Mouse (Mus musculus): ENCODE data around the gene Gpr146. TPM values are rescaled to one million over a fixed set of nuclear protein-coding genes. Genes with fewer than 3 reads are reported as not detected.
A peak's percentile ranks its signal among the peaks of the same experiment; 100 is the strongest.
"Not testable (repeated sequence)": the region's sequence is repeated elsewhere in the genome, so short reads cannot be mapped to it uniquely, and the experiment has no call there.

The Gpr146 gene
- 14.0 and 14.7 TPM in 2 replicates for polyA plus RNA-seq (2015; fragmentation: Nextera tagmentation; extraction: Ambion mirVana)

DNA sequence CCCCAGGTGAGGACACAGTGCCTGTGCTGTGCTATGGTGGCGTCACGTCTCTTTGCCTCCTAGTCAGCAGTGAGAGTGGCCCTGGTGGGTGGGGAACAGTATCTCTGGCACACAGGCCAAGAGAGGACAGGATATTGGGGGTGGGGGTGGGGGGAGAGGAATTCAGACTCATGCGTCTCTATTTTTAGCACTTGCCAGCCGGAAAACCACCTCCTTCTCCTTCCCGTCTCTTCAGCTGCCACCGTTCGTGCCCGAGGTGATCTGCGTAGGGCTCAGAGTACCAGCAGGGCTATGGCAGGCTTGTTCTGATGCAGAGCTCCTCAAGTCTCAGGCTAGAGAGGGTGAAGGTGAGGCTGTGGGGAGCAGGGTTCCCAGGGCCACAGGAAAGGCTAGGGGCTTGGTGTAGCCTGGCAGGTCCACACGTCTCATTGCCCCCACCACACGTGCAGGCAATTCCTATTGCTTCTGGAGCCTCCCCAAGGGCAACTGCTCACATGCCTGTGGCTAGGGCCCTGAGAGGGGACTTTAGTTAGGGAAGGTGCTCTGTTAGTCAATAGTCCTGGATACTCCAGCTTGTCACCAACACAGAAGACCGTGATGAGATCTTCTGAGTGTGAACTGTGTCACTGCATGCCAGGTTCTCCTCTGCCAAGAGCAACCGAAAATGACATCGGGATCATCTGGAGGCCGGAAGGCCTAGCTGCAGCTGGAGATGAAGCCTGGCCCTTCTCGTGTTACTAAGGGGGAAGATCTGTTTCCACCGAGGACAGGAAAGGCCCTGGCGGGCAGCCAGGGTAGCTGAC is at the start of gene Gpr146:
Gene Gpr146, plus strand, starts transcription at position 230 of the 803 bp plus-strand sequence.
- peak; percentile 58 for ATAC-seq (replicated peaks; ENCODE audit: insufficient number of reproducible peaks, insufficient read depth, low FRiP score, low read depth)
- no peaks in the 10 kb centered on the region for H3K27me3 ChIP-seq
- peak within 1 kb of the TSS; percentile 81 for H3K4me2 ChIP-seq
- H3K36me3 ChIP-seq: no peaks in the 10 kb centered on the region
- H3K27ac ChIP-seq: peak within 1 kb of the TSS; percentile 98
- H3K4me1 ChIP-seq (replicated peaks): peaks cover 69% of the 10 kb centered on the region
- 10% methylated on average over 18 of the region's 18 CpGs for WGBS
- H3K9me3 ChIP-seq (replicated peaks): no peaks in the 10 kb centered on the region
- peak within 1 kb of the TSS; percentile 18; the same call in 1 of the 2 replicates for H3K4me3 ChIP-seq
- peak within 1 kb of the TSS; percentile 48 for H3K9ac ChIP-seq

DNA sequence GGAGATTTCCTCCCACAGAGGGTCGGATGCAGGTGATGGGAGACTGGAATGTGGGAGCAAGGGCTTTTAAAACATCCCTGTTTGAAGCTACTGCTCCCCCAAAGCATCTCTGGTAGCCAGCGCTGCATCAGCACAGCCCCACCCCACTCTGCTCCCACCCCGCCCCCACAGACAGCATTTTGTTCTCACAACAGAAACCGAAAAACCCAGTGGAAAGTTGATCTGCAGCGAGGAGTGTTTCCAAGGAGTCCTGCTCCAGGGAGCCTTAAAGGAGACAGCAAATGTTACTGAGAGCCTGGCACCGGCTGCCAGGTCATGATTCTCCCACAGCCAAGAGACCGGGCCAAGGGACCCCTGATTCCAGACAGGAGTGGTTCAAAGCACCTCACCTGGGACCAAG is 46.7 kb upstream of the Gpr146 start:
- peaks cover 10% of the 10 kb centered on the region for H3K4me1 ChIP-seq (replicated peaks)
- H3K4me3 ChIP-seq: no peak overlapping the region
- H3K36me3 ChIP-seq: no peaks in the 10 kb centered on the region; the same call in 1 of the 2 replicates
- no peak for ATAC-seq (replicated peaks; ENCODE audit: insufficient number of reproducible peaks, insufficient read depth, low FRiP score, low read depth)
- no peaks in the 10 kb centered on the region for H3K9me3 ChIP-seq (replicated peaks)
- no peak overlapping the region for H3K4me2 ChIP-seq
- 69% methylated on average over 7 of the region's 7 CpGs for WGBS
- H3K27ac ChIP-seq: no peak overlapping the region
- H3K9ac ChIP-seq: no peak overlapping the region
- peaks cover 17% of the 10 kb centered on the region for H3K27me3 ChIP-seq

DNA sequence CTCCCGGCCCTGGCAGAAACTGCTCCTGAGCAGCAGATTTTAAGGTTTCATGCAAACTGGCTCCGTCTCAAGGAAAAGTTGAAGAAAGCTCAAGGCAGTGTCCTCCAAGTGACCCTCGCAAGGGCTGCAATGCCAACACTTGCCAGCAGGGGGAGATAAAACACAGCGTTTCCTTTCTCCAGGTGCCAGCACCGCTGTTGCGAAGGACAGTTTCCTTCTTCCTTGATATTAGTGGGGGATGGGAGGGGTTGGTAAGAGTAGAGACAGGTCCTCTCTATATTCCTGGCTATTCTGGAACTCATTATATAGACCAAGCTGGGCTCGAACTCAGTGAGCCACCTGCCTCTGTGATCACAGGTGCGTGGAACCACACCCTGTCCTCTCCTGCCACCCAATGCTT is 45.8 kb upstream of the Gpr146 start:
- ATAC-seq (replicated peaks; ENCODE audit: insufficient number of reproducible peaks, insufficient read depth, low FRiP score, low read depth): no peak
- no peak overlapping the region for H3K4me2 ChIP-seq
- H3K9me3 ChIP-seq (replicated peaks): no peaks in the 10 kb centered on the region
- H3K36me3 ChIP-seq: peaks cover 7% of the 10 kb centered on the region; the same call in 1 of the 2 replicates
- H3K4me1 ChIP-seq (replicated peaks): peaks cover 10% of the 10 kb centered on the region
- no peak overlapping the region for H3K27ac ChIP-seq
- H3K9ac ChIP-seq: no peak overlapping the region
- 27% methylated on average over 8 of the region's 8 CpGs for WGBS
- no peak overlapping the region for H3K4me3 ChIP-seq
- peaks cover 8% of the 10 kb centered on the region; the same call in 1 of the 2 replicates for H3K27me3 ChIP-seq

- Histone ChIP-seq H3K36me3 (peaks cover 11% of the 10 kb centered on the region; the same call in 1 of the 2 replicates), H3K27ac (no peak overlapping the region), H3K27me3 (0 out of 2 replicates have a peak, but pooled peaks cover 3% of the 10 kb centered on the region), H3K4me3 (no peak overlapping the region), H3K4me2 (no peak overlapping the region), H3K9me3 (replicated peaks) (no peaks in the 10 kb centered on the region), H3K4me1 (replicated peaks) (peaks cover 17% of the 10 kb centered on the region), H3K9ac (no peak overlapping the region)
- 70% methylated on average over 8 of the region's 8 CpGs for WGBS
- no peak for ATAC-seq (replicated peaks; ENCODE audit: insufficient number of reproducible peaks, insufficient read depth, low FRiP score, low read depth)
Measured at GRCm38 (mm10) chr5:139332590-139333272, 44.8 kb upstream of the Gpr146 start.

GRCm38 (mm10) chr5:139333301-139334013 is 44.0 kb upstream of the Gpr146 start:
- H3K4me1 ChIP-seq (replicated peaks): peaks cover 24% of the 10 kb centered on the region
- no peak overlapping the region for H3K27ac ChIP-seq
- no peak for ATAC-seq (replicated peaks; ENCODE audit: insufficient number of reproducible peaks, insufficient read depth, low FRiP score, low read depth)
- H3K36me3 ChIP-seq: peaks cover 11% of the 10 kb centered on the region; the same call in 1 of the 2 replicates
- WGBS: 83% methylated on average over 16 of the region's 16 CpGs
- 0 out of 2 replicates have a peak, but pooled peaks cover 3% of the 10 kb centered on the region for H3K27me3 ChIP-seq
- no peak overlapping the region for H3K4me3 ChIP-seq
- no peaks in the 10 kb centered on the region for H3K9me3 ChIP-seq (replicated peaks)
- H3K9ac ChIP-seq: no peak overlapping the region
- no peak overlapping the region for H3K4me2 ChIP-seq

DNA sequence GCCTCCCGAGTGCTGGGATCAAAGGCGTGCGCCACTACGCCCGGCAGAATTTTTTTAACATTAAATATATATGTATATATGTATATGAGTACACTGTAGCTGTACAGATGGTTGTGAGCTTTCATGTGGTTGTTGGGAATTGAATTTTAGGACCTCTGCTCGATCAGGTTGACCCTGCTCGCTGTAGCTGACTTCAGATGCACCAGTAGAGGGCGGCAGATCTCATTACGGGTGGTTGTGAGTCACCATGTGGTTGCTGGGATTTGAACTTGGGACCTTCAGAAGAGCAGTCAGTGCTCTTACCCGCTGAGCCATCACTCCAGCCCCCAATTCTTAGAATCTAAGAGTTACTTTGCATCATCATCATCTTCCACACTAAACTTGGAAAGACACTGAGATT is 43.1 kb upstream of the Gpr146 start:
- peaks cover 13% of the 10 kb centered on the region; the same call in 1 of the 2 replicates for H3K36me3 ChIP-seq
- not testable (repeated sequence) for H3K4me3 ChIP-seq; H3K4me2 ChIP-seq; H3K9ac ChIP-seq; H3K27ac ChIP-seq; H3K9me3 ChIP-seq (replicated peaks); ATAC-seq (replicated peaks; ENCODE audit: insufficient number of reproducible peaks, insufficient read depth, low FRiP score, low read depth); H3K27me3 ChIP-seq
- WGBS: 84% methylated on average over 10 of the region's 10 CpGs
- peaks cover 32% of the 10 kb centered on the region for H3K4me1 ChIP-seq (replicated peaks)

- Histone ChIP-seq H3K27ac (no peak overlapping the region), H3K4me1 (replicated peaks) (peaks cover 32% of the 10 kb centered on the region), H3K4me3 (no peak overlapping the region), H3K4me2 (no peak overlapping the region), H3K9ac (no peak overlapping the region), H3K9me3 (replicated peaks) (no peaks in the 10 kb centered on the region), H3K27me3 (no peaks in the 10 kb centered on the region), H3K36me3 (peaks cover 25% of the 10 kb centered on the region)
- 87% methylated on average over 4 of the region's 4 CpGs for WGBS
- ATAC-seq (replicated peaks; ENCODE audit: insufficient number of reproducible peaks, insufficient read depth, low FRiP score, low read depth): no peak
Measured at GRCm38 (mm10) chr5:139335634-139336033, 41.9 kb upstream of the Gpr146 start.

GRCm38 (mm10) chr5:139337826-139338370 is 39.6 kb upstream of the Gpr146 start:
- Histone ChIP-seq H3K9me3 (replicated peaks) (no peaks in the 10 kb centered on the region), H3K4me2 (peak overlapping the region; percentile 24), H3K4me3 (no peak overlapping the region), H3K36me3 (peaks cover 44% of the 10 kb centered on the region), H3K27me3 (no peaks in the 10 kb centered on the region), H3K4me1 (replicated peaks) (peaks cover 22% of the 10 kb centered on the region), H3K27ac (peak overlapping the region; percentile 82), H3K9ac (no peak overlapping the region)
- peak; percentile 44 for ATAC-seq (replicated peaks; ENCODE audit: insufficient number of reproducible peaks, insufficient read depth, low FRiP score, low read depth)
- WGBS: 35% methylated on average over 13 of the region's 13 CpGs

DNA sequence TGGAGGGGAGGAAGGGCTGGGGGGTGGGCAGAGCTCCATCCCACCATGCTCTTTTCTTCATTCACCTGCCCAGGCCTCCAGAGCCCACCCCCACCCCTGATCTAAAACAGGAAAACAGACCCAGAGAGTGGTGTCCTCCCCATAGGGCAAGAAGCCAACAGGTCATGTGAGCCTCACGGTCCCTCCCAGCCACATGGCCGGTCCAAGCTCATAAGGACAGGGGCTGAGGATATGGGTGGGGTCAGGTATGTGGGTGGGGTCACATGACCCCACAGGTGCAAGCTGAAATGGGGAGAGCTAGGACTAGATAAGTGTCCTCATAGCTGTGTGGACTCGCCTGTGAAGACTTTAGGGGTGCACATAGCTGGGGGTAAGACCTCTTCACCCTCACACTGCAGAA is 39.1 kb upstream of the Gpr146 start:
- Histone ChIP-seq H3K27ac (peak overlapping the region; percentile 82), H3K4me3 (no peak overlapping the region), H3K9ac (no peak overlapping the region), H3K9me3 (replicated peaks) (no peaks in the 10 kb centered on the region), H3K4me1 (replicated peaks) (peaks cover 24% of the 10 kb centered on the region), H3K27me3 (no peaks in the 10 kb centered on the region), H3K4me2 (peak overlapping the region; percentile 24), H3K36me3 (peaks cover 45% of the 10 kb centered on the region)
- 62% methylated on average over 3 of the region's 3 CpGs for WGBS
- no peak; the same call in 1 of the 2 replicates for ATAC-seq (replicated peaks; ENCODE audit: insufficient number of reproducible peaks, insufficient read depth, low FRiP score, low read depth)

- H3K4me1 ChIP-seq (replicated peaks): peaks cover 29% of the 10 kb centered on the region
- no peaks in the 10 kb centered on the region for H3K9me3 ChIP-seq (replicated peaks)
- no peak overlapping the region for H3K9ac ChIP-seq
- 70% methylated on average over 11 of the region's 11 CpGs for WGBS
- no peak overlapping the region for H3K4me3 ChIP-seq
- peaks cover 45% of the 10 kb centered on the region for H3K36me3 ChIP-seq
- ATAC-seq (replicated peaks; ENCODE audit: insufficient number of reproducible peaks, insufficient read depth, low FRiP score, low read depth): no peak
- no peak overlapping the region for H3K4me2 ChIP-seq
- peak overlapping the region; percentile 82; the same call in 1 of the 2 replicates for H3K27ac ChIP-seq
- no peaks in the 10 kb centered on the region for H3K27me3 ChIP-seq
Measured at GRCm38 (mm10) chr5:139338891-139339290, 38.6 kb upstream of the Gpr146 start.

Data from heart, embryonic 15.5 days (tissue).